Mouse (Mus musculus): Measurements from ENCODE around the gene 5430402E10Rik. TPM values are rescaled to one million over a fixed set of nuclear protein-coding genes. Genes with fewer than 3 reads are reported as not detected.
"Not testable (repeated sequence)": the region's sequence is repeated elsewhere in the genome, so short reads cannot be mapped to it uniquely, and the experiment has no call there.

Gene 5430402E10Rik
- not detected for total RNA-seq (2021)
- long read RNA-seq, experiment 1, result 0 reads
- long read RNA-seq, experiment 2, result 0 reads

GRCm38 (mm10) chrX:77924962-77925361 lies at the start of gene 5430402E10Rik:
Gene 5430402E10Rik, minus strand, starts transcription at chrX:77925062.
- DNase-seq (ENCODE audit: low spot score in 2 of 2), result not testable (repeated sequence)

DNA sequence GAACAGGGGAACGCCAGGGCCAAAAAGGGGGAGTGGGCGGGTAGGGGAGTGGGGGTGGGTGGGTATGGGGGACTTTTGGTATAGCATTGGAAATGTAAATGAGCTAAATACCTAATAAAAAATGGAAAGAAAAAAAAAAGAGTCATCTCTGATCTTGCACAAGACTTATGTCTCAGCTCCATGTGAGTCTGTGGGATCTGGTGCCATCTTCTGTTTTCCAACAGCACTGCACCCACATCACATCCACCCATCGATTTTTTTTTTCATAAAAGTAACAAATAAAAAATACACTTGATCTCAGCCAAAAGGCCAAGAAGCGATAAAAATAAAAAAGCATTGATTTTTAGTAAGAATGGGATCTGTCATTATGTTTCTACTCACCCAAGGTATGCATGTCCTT lies 44.8 kb downstream of the 5430402E10Rik start:
- DNase-seq (ENCODE audit: low spot score in 2 of 2), result not testable (repeated sequence)

Other genes starting within 250 kb of the 5430402E10Rik start
- 10 to 100 TPM; 11.2 to 11.7 TPM for gene Prkx, start 128.8 kb downstream of the 5430402E10Rik start, total RNA-seq (2021)
- gene Pbsn, start 71.4 kb downstream of the 5430402E10Rik start, total RNA-seq (2021), result not detected
- gene Gm14744, start 60.3 kb downstream of the 5430402E10Rik start, total RNA-seq (2021), result not detected
- gene Obp1a, start 166.3 kb upstream of the 5430402E10Rik start, total RNA-seq (2021), result not detected
- gene Gm5938, start 200.4 kb upstream of the 5430402E10Rik start, total RNA-seq (2021), result not detected